Mouse (Mus musculus) T-helper 1 cell (primary cell): Measurements from ENCODE around the gene Arhgdig.

Experiments used
- in situ Hi-C: fragments of 300-600 bp; cut with MboI, MseI; formaldehyde crosslinking; loops from one replicate; pipeline ENCODE4 v1.15.1; 2025; ENCODE audit warnings: high pct_unique_total_duplicates

The Arhgdig gene

DNA sequence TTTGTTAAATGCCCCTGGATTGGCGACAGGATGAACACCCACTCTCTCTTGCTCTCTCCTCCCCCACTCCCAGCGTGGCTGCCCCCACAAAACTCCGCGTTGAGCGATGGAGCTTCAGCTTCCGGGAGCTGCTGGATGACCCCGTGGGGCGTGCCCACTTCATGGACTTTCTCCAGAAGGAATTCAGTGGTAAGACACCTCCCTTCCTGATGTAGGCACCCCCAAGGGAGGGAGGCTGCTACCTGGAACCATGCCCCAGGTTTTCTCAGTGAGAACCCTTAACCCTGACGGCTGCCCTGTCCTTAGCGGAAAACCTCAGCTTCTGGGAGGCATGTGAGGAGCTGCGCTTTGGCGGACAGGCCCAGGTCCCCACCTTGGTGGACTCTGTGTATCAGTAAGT lies at the start of gene Arhgdig:
Arhgdig (minus strand) TSS at position 101 of the 400 bp plus-strand sequence.
- in situ Hi-C loops, result no loop called here

DNA sequence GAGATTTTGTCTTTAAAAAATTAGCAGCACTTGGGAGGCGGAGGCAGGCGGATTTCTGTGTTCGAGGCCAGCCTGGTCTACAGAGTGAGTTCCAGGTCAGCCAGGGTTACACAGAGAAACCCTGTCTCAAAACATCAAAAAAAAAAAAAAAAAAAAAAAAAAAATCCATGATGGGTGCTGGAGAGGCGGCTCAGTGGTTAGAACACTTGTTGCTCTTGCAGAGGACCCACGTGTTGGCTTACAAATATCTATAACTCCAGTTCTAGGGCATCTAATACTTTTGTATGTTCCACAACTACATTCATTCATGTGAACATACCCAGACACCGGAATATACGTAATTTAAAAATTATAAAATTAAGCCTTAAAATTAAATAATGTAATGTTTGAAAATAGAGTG lies 47.7 kb upstream of the Arhgdig start:
- in situ Hi-C loops, result no loop called here

DNA sequence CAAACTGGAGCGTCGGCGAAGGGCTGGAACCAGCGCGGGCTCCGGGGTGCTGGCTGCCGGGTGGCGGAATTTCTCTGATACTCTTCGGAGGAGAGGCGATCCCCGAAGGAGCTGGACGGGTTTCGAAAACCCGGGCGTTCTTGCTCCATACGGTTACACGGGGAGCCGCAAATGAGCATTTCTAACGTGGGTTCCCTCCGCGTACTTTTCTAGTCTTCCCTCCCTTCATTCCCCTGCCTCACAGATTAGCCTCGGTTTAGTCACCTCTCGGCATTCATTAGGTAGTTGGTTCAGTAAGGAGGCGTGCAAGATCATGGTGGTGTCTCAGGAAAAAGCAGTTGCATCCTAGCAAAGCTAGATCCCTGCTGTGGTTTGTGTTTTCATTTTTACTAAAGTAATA lies 45.8 kb upstream of the Arhgdig start:
- in situ Hi-C loops, result no loop called here

DNA sequence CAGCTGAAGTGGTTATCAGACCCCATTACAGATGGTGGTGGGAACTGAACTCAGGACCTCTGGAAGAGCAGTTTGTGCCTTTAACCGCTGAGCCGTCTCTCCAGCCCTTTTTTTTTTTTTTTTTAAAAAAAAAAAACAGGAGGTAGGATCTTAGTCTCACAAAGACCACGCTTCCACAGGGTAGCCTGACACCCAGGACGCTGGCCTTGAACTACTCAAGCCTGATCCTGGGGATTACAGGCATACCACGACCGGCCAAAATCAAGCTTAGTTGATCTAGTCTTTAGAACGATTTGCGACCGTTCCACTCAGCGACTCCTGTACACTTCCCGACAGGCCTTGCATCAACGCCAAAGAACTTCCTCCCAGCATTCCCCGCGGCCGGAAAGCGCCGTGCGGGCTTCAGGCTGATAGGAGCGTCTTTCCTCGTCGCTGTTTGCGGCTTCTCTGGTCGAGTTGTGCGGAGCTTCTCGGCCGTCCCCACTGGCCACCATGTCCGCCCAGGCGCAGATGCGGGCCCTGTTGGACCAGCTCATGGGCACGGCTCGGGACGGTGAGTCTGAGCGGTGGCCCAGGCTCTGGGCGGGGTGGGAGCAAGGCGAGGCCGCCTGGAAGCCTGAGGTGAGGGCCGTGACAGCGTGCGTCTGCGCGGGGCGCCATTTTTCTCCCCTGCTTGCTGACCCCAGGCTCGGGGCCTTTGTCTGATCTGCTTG lies 45.1 kb upstream of the Arhgdig start, which contains the start of gene Luc7l:
Luc7l (plus strand) TSS at position 358 of the 713 bp plus-strand sequence.
- in situ Hi-C loops, result no loop called here

DNA sequence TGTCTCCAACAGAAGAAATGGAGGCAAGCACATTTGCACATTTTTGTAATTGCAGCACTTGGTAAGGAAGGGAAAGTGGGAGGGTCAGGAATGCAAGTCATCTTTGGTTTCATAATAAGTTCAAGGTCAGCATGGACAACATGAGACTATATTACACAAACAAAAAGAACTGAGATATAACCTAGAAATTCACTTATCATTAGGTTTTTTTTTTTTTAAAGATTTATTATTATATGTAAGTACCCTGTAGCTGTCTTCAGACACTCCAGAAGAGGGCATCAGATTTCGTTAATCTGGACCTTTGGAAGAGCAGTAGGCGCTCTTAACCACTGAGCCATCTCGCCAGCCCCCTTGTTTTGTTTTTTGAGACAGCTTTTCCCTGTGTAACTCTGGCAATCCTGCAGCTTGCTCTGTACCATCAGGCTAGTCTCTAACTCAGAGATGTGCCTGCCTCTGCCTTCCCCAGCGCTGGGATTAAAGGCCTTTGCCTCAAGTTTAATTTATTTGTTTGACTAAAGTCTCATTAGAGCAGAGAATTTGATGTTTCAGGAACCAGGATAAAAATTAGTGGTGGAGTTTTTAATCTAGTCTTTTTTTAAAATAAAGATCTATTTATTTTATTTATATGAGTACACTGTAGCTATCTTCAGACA lies 44.4 kb upstream of the Arhgdig start:
- in situ Hi-C loops, result no loop called here

DNA sequence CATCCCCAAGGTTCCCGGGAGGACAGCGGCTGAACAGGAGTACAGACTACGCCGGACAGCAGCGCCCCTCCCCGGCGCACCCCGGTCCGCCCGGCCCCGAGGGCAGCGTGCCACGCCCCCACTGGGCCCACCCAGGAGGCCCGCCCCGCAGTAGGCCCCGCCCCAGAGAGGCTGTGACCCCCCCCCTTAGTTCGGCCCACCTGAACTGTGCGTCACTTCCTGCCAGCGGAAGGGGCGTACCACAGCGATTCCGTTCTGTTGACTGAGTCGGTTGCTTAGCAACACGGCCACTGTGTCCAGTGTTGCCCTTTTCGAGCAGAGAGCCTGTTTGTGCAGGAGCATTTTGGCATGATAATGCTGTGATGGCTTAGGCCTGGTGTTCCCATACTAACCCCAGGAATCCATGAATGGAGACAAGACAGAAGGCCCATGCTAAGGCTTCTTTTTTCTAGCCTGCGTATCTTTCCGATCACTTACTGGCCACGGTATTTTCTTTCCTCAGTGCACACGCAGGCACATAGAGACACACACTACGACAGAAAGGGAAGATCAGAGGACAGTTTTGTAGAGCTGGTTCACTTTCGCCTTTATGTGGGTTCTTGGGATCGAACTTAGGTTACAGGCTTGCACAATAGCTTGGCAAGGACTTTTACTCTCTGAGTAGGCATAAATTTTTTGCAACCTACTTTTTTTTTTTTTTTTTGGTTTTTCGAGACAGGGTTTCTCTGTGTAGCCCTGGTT lies 36.7 kb upstream of the Arhgdig start, which contains the start of gene Fam234a:
Fam234a (minus strand) TSS at position 142 of the 741 bp plus-strand sequence.
- in situ Hi-C loops, result no loop called here

DNA sequence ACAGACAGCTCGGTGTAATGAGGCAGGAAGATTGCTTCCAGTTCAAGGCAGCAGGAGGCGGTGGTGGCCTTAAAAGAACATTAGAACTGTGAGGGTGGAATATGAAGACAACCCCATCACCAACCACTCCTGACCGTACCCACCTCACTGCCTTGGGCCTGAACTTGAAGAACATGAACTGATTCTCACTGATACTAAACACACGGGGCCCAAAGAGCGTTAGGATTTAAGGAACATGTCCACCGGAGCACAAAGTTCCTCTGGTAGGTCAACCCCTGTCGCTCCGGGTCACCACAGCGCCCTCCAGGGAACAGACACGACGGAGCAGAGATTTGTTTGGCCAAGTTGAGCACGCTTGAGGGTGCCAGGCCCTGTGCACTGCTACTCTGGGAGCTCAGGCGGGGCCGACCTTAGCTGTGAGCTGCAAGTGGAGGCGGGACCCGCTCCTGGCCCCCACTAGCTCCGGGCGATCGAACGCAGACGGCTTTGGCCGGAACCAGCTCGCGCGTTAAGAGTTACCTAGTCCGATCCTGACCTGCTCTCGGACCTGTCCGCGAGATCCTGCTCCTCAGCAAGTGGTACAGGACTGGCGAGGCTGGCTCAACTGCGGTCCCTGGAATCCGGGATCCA lies 36.0 kb upstream of the Arhgdig start:
- in situ Hi-C loops, result no loop called here

DNA sequence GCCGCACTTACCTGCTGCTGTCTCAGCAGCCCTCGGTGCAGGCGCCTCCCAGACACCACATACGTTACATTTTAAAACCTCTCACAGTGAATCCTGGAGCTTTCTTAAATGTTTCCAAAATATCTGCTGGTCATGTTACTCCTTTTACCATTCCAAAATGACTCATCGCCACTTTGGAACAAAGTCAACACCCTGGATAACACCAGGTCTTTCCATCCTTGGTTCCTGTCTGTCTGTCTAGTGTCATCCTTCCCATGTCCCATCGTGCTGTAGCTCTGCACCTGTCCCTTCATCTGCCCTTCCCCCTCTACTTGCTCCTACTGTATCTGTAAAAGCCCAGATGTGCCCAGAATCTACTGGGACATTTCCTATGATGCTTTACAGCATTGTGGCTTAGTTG lies 33.4 kb upstream of the Arhgdig start:
- in situ Hi-C loops, result no loop called here

DNA sequence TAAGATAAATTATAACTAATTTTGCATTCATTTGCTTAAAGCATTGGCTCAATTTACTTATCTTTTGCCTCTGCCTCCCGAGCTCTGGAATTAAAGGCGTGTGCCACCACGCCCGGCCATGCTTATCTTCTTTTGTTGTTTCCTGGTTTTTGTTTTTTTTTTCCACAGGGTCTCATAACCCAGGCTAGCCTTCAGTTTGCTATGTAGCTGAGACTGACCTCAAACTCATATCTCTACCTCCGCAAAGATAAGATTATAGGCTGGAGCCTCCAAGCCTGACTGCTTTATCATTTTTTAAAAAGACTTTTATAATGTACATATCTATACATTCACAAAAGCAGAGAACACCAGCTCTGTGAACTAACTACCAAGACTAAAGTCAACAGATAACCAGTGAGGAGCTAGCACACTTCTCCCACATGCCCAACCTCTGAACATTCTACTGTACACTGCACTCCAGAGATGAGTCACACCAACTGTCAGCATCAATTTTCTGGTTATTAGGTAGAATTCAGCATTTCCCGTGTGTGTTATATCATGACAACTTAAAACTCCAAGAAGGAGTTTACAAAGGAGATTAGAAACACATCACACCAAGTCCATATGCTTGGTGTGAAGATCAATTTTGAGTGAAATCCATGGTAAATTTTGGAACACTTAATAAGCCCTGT lies 32.7 kb upstream of the Arhgdig start:
- in situ Hi-C loops, result no loop called here

DNA sequence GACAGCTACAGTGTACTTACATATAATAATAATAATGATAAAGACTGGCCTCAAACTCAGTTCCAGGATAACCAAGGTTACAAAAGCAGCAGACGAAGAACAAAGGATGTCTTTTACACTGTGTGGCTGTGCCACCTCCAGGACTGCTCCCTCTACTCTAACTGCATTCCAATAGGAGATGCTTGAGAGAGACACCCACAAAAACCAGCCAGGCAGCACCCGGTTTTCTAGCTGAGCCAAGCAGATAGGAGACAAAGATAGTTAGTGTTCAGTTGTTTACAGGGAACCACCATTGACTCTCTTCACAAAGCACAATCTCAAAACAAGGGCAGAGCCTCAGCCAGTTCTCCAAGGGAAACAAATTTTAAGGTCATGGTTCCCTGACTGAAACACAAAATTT lies 32.0 kb upstream of the Arhgdig start:
- in situ Hi-C loops, result no loop called here

DNA sequence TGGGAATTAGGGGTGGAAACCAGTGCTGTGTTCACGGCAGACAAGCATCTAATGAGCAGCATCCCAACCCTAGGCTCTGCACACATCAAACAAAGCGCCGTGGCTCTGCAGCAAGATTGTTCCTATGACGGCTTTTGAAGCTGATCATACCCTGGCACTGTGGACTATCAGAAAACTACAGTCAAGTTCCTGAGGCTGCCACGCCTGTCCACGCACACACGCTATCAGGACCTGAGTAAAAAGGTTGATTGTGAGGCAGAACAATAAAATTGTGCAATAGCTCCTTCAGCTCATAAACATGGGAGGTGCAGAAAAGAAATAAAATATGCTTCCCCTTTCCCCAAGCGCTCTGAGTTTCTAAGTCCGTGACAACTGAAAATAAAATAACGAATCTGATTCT lies 30.1 kb upstream of the Arhgdig start:
- in situ Hi-C loops, result no loop called here

DNA sequence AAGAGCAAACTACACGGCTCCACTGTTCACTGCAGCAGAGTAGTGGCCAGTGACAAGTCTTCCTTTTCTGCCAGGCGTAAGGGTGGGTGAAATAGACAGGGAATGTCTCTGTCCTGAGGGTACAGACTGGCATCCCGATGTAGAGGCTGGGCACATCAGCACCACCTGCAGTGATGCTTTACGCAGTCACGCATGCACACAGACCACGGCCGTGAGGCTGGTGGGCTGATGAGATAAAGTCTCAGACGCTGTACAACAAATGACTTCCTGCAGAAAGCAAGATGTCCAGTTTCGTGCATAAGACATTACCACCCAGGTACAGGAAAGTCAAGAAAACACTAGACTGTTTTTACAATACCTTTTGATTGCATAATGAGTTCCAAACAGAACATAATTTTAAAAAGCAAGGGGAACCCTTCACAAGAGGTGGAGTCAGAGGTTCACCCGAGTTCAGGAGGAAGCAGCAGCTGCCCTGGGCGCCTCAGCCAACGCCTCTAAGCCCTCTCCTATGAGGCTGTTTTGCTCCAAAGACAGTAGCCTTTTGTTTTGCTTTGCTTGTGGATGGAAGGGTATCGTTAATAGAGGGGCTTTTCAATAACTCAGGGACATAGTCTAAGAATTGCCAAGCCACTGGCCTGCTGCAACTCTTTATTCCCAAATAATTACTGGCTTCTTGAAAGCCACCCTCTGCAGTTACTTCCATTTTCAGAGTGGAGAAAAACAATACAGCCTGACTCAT lies 27.7 kb upstream of the Arhgdig start:
- in situ Hi-C loops, result no loop called here

DNA sequence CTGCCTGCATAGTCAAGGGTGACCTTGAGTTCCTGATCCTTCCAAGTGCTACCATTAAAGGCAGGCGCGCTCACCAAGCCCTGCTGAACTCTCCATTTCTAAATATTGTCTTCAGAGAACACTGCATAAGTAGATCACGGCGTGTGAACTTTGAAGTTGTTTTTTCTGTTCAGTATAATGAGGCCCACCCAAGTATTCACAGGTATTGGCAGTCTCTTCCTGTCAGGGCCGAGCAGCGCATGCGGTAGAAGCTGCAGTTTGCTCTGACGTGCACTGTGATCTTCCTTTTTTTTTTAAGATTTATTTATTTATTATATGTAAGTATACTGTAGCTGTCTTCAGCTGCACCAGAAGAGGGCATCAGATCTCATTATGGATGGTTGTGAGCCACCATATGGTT lies 26.8 kb upstream of the Arhgdig start:
- in situ Hi-C loops, result no loop called here

DNA sequence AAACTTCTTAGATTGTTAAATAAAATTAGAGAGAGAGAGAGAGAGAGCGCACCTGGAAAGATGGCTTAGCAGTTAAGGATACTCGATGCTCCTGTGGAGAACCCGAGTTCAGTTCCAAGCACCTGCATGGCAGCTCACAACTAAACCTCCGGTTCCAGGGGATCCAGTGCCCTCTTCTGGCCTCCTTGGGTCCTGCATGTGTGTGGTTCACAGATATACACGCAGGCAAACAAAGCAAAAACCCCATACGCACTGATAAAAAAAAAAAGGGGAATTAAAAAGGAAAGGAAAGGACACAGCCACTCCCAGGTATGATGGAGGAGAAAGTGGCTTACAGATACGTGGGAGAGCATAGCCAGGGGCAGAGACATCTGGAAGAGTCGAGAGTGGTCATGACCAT lies 25.3 kb upstream of the Arhgdig start:
- in situ Hi-C loops, result no loop called here

DNA sequence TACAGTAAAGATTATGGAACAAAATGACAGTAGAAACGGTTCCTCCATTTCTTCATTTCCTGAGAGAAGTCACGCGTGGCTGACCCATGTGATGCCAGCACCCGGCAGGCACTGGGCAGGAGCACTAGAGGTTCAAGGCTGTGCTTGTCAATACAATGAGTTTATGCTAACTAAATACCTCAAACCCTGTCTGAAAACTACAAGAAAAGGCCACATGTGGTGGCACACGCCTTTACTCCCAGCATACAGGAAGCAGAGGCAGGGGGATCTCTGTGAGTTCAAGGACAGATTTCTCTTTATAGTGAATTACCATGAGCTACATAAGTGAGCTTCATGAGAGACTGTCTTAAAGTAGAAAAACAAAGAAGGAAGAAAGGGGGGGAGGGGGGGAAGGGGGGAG lies 23.6 kb upstream of the Arhgdig start:
- in situ Hi-C loops, result no loop called here

DNA sequence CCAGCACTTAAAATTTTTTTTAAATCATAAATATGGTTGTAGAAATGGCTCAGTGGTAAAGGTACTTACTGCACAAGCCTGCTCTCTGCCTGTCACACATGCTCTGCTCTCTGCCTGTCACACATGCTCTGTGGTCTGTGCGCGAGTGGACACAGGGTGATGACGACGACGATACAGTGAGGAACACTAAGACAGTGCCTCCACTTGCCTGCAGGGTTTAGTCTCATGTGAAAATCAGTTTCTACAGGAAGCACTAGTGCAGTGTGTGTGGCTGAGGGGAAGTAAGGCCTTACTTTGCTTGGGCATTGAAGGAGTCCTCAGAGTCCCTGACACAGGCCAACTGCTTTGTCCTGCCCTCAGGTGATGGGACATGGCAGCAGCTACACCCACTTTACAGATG lies 22.2 kb upstream of the Arhgdig start:
- in situ Hi-C loops, result no loop called here

DNA sequence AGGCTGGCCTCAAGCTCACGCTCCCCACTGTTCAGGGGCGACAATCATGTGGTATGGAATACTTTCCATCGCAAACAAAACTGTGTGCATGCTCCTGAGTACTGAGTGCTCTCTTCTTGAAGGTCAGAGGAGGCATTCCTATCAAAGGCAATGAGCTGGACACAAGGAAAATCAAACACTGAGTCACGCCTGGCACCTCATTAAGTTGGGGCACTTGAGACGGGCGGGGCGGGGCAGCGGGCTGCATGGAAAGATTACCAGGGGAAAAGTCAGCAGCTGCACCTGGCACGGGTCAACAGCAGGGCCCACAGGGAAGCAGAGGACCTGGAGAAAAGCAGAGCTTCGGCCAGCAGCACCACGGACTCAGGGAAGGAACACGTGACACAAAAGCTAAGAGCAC lies 17.6 kb upstream of the Arhgdig start:
- in situ Hi-C loops, result no loop called here

DNA sequence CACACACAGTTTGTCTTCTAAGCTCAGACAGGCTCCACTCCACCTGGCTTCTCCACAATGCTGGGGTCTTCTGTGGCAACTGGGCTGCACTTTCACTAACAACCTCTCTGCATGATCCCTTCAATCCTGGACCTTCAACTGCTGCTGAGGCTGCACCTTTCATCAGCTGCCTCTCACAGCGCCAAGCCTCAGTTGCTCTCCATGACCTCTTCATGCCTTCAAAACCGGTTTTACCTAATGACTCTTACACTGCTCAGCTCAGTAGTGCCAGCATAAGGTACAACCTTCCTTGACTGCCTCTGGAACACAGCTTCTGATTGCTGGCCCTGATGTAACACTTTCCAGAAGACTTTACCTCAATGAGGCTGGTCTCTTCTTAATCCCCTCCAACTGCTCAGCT lies 13.9 kb upstream of the Arhgdig start:
- in situ Hi-C loops, result no loop called here

DNA sequence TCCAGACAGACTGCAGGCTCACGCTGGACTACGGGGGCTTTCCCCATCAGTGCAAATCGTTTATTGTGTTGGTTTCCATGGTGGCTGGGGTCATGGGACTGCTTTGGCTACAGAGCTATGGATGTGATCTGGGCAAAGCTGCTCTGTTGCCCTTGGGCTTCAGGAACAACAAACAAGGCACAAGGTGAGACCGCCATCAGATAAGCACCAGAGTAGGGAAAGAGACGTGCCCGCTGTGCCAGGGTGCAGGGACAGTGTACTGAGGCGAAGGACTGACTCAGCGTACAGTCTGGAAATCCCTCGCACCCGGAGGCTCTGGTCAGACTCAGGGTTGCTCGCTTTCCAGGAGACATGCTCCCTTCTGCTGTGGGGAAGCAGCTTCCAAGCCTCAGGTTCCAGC lies 5.1 kb upstream of the Arhgdig start:
- in situ Hi-C loops, result no loop called here

DNA sequence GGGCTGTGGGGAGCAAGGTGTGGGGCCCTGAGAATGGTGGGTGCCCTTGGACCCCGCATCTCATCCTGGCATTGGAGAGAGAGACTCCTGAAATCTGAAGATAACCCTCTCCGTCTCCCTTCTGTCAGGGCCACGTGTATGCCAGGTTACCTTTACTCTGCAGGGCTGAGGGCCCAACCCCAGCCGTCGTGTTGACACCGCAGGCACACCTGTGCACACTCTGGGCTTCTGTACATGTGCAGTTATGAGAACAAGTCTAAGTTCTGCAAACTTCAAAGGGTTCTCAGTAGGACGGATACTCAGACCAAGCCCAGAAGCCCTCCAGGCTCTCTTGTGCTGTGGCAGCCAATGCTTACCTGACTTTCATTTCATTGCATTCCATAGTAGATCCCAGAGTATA lies 4.7 kb upstream of the Arhgdig start:
- in situ Hi-C loops, result no loop called here

DNA sequence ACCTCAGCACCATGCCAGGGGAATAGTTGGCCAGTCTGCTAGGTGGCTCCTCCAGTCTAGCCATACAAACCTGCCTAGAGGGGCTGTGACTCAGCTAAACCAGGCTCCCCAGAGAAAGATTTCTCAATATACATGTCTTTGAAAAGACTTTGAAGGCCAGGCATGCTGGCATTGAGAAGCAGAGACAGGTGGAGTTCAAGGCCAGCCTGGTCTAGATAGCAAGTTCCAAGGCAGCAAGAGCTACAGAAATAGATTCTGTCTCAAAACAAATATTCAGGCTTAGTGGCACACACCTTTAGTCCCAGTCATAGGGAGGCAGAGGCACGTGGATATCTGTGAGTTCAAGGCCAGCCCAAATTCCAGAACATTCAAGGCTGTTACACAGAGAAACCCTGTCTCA lies 1.2 kb downstream of the Arhgdig start:
- in situ Hi-C loops, result no loop called here
